Mouse (Mus musculus): Measurements from ENCODE around the gene Gm21985. TPM values are rescaled to one million over a fixed set of nuclear protein-coding genes. Genes with fewer than 3 reads are reported as not detected.
"Not testable (repeated sequence)": the region's sequence is repeated elsewhere in the genome, so short reads cannot be mapped to it uniquely, and the experiment has no call there.

Gene Gm21985
- polyA plus RNA-seq, 1 experiment from 2014 or later, result not detected

- no peaks in the 10 kb centered on the region for H3K27me3 ChIP-seq (replicated peaks)
- no peaks in the 10 kb centered on the region for H3K9me3 ChIP-seq
- WGBS, result 79% methylated on average over 4 of the region's 4 CpGs
- no peaks in the 10 kb centered on the region for H3K36me3 ChIP-seq
- H3K4me3 ChIP-seq (replicated peaks), result no peak overlapping the region
- no peaks in the 10 kb centered on the region for H3K4me1 ChIP-seq (replicated peaks)
- no peak overlapping the region for H3K27ac ChIP-seq
- ATAC-seq, result no peak
- no peak overlapping the region for H3K9ac ChIP-seq
- H3K4me2 ChIP-seq (replicated peaks), result no peak overlapping the region
Measured at GRCm38 (mm10) chr2:112436292-112436691, 170.2 kb downstream of the Gm21985 start.

- H3K9ac ChIP-seq, result no peak overlapping the region
- no peak overlapping the region for H3K4me2 ChIP-seq (replicated peaks)
- H3K9me3 ChIP-seq, result no peaks in the 10 kb centered on the region
- no peak for ATAC-seq
- H3K4me3 ChIP-seq (replicated peaks), result no peak overlapping the region
- H3K27me3 ChIP-seq (replicated peaks), result no peaks in the 10 kb centered on the region
- 92% methylated on average over 2 of the region's 2 CpGs for WGBS
- no peaks in the 10 kb centered on the region for H3K36me3 ChIP-seq
- H3K27ac ChIP-seq, result no peak overlapping the region
- no peaks in the 10 kb centered on the region for H3K4me1 ChIP-seq (replicated peaks)
Measured at GRCm38 (mm10) chr2:112437589-112437988, 171.5 kb downstream of the Gm21985 start.

GRCm38 (mm10) chr2:112443491-112443890 is 177.4 kb downstream of the Gm21985 start:
- H3K27me3 ChIP-seq (replicated peaks), result no peaks in the 10 kb centered on the region
- H3K36me3 ChIP-seq, result no peaks in the 10 kb centered on the region
- no peak overlapping the region for H3K27ac ChIP-seq
- H3K4me2 ChIP-seq (replicated peaks), result no peak overlapping the region
- 53% methylated on average over 2 of the region's 2 CpGs for WGBS
- H3K4me1 ChIP-seq (replicated peaks), result no peaks in the 10 kb centered on the region
- H3K4me3 ChIP-seq (replicated peaks), result no peak overlapping the region
- no peak for ATAC-seq
- H3K9me3 ChIP-seq, result no peaks in the 10 kb centered on the region
- H3K9ac ChIP-seq, result no peak overlapping the region

GRCm38 (mm10) chr2:112445511-112445910 is 179.4 kb downstream of the Gm21985 start:
- Histone ChIP-seq H3K27me3 (replicated peaks) (no peaks in the 10 kb centered on the region), H3K4me2 (replicated peaks) (no peak overlapping the region), H3K9ac (no peak overlapping the region), H3K4me1 (replicated peaks) (no peaks in the 10 kb centered on the region), H3K36me3 (no peaks in the 10 kb centered on the region), H3K27ac (no peak overlapping the region), H3K9me3 (no peaks in the 10 kb centered on the region), H3K4me3 (replicated peaks) (no peak overlapping the region)
- no peak for ATAC-seq

GRCm38 (mm10) chr2:112448046-112448445 is 181.9 kb downstream of the Gm21985 start:
- not testable (repeated sequence) for ATAC-seq; H3K27me3 ChIP-seq (replicated peaks); H3K27ac ChIP-seq; H3K4me2 ChIP-seq (replicated peaks); H3K9me3 ChIP-seq; H3K4me1 ChIP-seq (replicated peaks); H3K9ac ChIP-seq; H3K4me3 ChIP-seq (replicated peaks); H3K36me3 ChIP-seq
- 71% methylated on average over 4 of the region's 4 CpGs for WGBS

- Histone ChIP-seq H3K27me3 (replicated peaks) (no peaks in the 10 kb centered on the region), H3K9ac (no peak overlapping the region), H3K36me3 (no peaks in the 10 kb centered on the region), H3K4me2 (replicated peaks) (no peak overlapping the region), H3K4me1 (replicated peaks) (no peaks in the 10 kb centered on the region), H3K4me3 (replicated peaks) (no peak overlapping the region), H3K9me3 (no peaks in the 10 kb centered on the region), H3K27ac (no peak overlapping the region)
- no peak for ATAC-seq
Measured at GRCm38 (mm10) chr2:112448510-112449059, 182.5 kb downstream of the Gm21985 start.

GRCm38 (mm10) chr2:112449597-112450296 is 183.6 kb downstream of the Gm21985 start:
- WGBS, result 31% methylated on average over 4 of the region's 4 CpGs
- H3K9me3 ChIP-seq, result no peaks in the 10 kb centered on the region

GRCm38 (mm10) chr2:112452513-112452912 is 186.4 kb downstream of the Gm21985 start:
- not testable (repeated sequence) for H3K4me1 ChIP-seq (replicated peaks); H3K4me2 ChIP-seq (replicated peaks); H3K36me3 ChIP-seq; H3K27ac ChIP-seq; ATAC-seq; H3K27me3 ChIP-seq (replicated peaks); H3K9ac ChIP-seq; H3K9me3 ChIP-seq; H3K4me3 ChIP-seq (replicated peaks)

More at GRCm38 (mm10) chr2:112449597-112450296, 183.6 kb downstream of the Gm21985 start:
- Histone ChIP-seq H3K4me3 (replicated peaks) (no peak overlapping the region), H3K36me3 (no peaks in the 10 kb centered on the region), H3K27me3 (replicated peaks) (no peaks in the 10 kb centered on the region), H3K27ac (no peak overlapping the region), H3K4me1 (replicated peaks) (no peaks in the 10 kb centered on the region), H3K9ac (no peak overlapping the region), H3K4me2 (replicated peaks) (no peak overlapping the region)
- ATAC-seq, result no peak

GRCm38 (mm10) chr2:112454125-112454861 is 188.2 kb downstream of the Gm21985 start:
- Histone ChIP-seq H3K9me3 (no peaks in the 10 kb centered on the region), H3K4me2 (replicated peaks) (peak overlapping the region; percentile 60), H3K9ac (peak overlapping the region; percentile 82), H3K4me1 (replicated peaks) (no peaks in the 10 kb centered on the region), H3K27me3 (replicated peaks) (no peaks in the 10 kb centered on the region), H3K27ac (0 out of 2 replicates have a peak overlapping the region, but pooled peaks have one; percentile 48), H3K36me3 (no peaks in the 10 kb centered on the region), H3K4me3 (replicated peaks) (peak overlapping the region; percentile 67)
- peak; percentile 75; the same call in 1 of the 2 replicates for ATAC-seq
- WGBS, result 30% methylated on average over 17 of the region's 17 CpGs

GRCm38 (mm10) chr2:112454862-112455564 is 188.9 kb downstream of the Gm21985 start, which contains the start of gene Emc7:
Gene Emc7, plus strand, starts transcription at chr2:112454997.
- Histone ChIP-seq H3K4me2 (replicated peaks) (peak within 1 kb of the TSS; percentile 70), H3K9ac (peak within 1 kb of the TSS; percentile 82), H3K36me3 (no peaks in the 10 kb centered on the region), H3K27me3 (replicated peaks) (no peaks in the 10 kb centered on the region), H3K27ac (peak within 1 kb of the TSS; percentile 72), H3K4me3 (replicated peaks) (peak within 1 kb of the TSS; percentile 67), H3K4me1 (replicated peaks) (no peaks in the 10 kb centered on the region), H3K9me3 (no peaks in the 10 kb centered on the region)
- WGBS, result under 1% methylated on average over 49 of the region's 49 CpGs
- peak; percentile 99 for ATAC-seq
